Mouse (Mus musculus) retina, embryonic 14.5 days (tissue): ENCODE results near the gene Krt19.

Source experiments
- DNase-seq: peaks from one replicate; pipeline ENCODE4 v3.0.0-alpha.2; 2015; ENCODE audit warnings: low spot score

Krt19 gene

GRCm38 (mm10) chr11:100136559-100136958 is 11.9 kb downstream of the Krt19 start:
- no peak for DNase-seq

GRCm38 (mm10) chr11:100135731-100136130 is 12.7 kb downstream of the Krt19 start, which contains the start of gene Krt15:
Krt15 (minus strand) TSS chr11:100135928.
- DNase-seq, result no peak

- no peak for DNase-seq
These were observed 23.6 kb downstream of the Krt19 start for GRCm38 (mm10) chr11:100124901-100125300.

GRCm38 (mm10) chr11:100121466-100121865 is 27.0 kb downstream of the Krt19 start, which contains the start of gene Krt13:
Krt13 (minus strand) TSS chr11:100121566.
- no peak for DNase-seq

GRCm38 (mm10) chr11:100120331-100120730 is 28.1 kb downstream of the Krt19 start:
- DNase-seq, result no peak

- no peak for DNase-seq
These were observed 34.8 kb downstream of the Krt19 start for GRCm38 (mm10) chr11:100113742-100114029.

GRCm38 (mm10) chr11:100112935-100113741 is 35.3 kb downstream of the Krt19 start:
- DNase-seq, result no peak

GRCm38 (mm10) chr11:100105576-100106122 is 42.8 kb downstream of the Krt19 start, which contains the start of gene Krt36:
Krt36 (minus strand) TSS chr11:100105626.
- no peak for DNase-seq

GRCm38 (mm10) chr11:100102693-100103429 is 45.6 kb downstream of the Krt19 start:
- DNase-seq, result peak; percentile 11

- DNase-seq, result no peak
These were observed 48.1 kb downstream of the Krt19 start for GRCm38 (mm10) chr11:100100391-100100790.

GRCm38 (mm10) chr11:100097819-100098218 is 50.6 kb downstream of the Krt19 start:
- DNase-seq, result peak; percentile 6

GRCm38 (mm10) chr11:100096141-100096540 is 52.3 kb downstream of the Krt19 start, which contains the start of gene Krt35:
Krt35 (minus strand) TSS chr11:100096241.
- DNase-seq, result no peak
